Mouse (Mus musculus): ENCODE results near the gene Draxin.

- TF ChIP-seq TCF12 (IDR thresholded peaks at IDR 0.05; ENCODE audit: low read depth, low read length) (no peak), ZC3H11A (IDR thresholded peaks at IDR 0.05; ENCODE audit: low read depth, low read length) (no peak), EP300 (IDR thresholded peaks at IDR 0.05; ENCODE audit: low read depth in 1 of 2, low read length in 2 of 2) (no peak), TAL1 (IDR thresholded peaks at IDR 0.05; ENCODE audit: low read length) (no peak), MAZ (IDR thresholded peaks at IDR 0.05; ENCODE audit: low read depth, low read length) (no peak), POLR2AphosphoS5 (IDR thresholded peaks at IDR 0.05; ENCODE audit: borderline replicate concordance, low read depth, low read length) (no peak), KAT2A (conservative IDR thresholded peaks at IDR 0.05; ENCODE audit: low read depth, low read length) (no peak), CTCF (IDR thresholded peaks at IDR 0.05 in 2 of 3, conservative IDR thresholded peaks at IDR 0.05 in 1 of 3; ENCODE audit: control insufficient read depth in 1 of 3, insufficient read depth in 1 of 3, low read depth in 2 of 3, low read length in 3 of 3, poor library complexity in 1 of 3, severe bottlenecking in 1 of 3) (no peak), ZNF384 (IDR thresholded peaks at IDR 0.05; ENCODE audit: low read depth, low read length) (no peak)
Observed at GRCm38 (mm10) chr4:148122694-148123066, 7.8 kb downstream of the Draxin start.
